Mouse (Mus musculus): ENCODE measurements around the gene Klra6. TPM values are rescaled to one million over a fixed set of nuclear protein-coding genes. Genes with fewer than 3 reads are reported as not detected.
"Not testable (repeated sequence)": the region's sequence is repeated elsewhere in the genome, so short reads cannot be mapped to it uniquely, and the experiment has no call there.

Klra6 gene
- total RNA-seq (2021) = not detected
- long read RNA-seq = 0 reads

GRCm38 (mm10) chr6:130026854-130027253, at the start of gene Klra6:
Gene Klra6, minus strand, starts transcription at chr6:130026954.
- DNase-seq (ENCODE audit: low spot score in 2 of 2) = no peak

GRCm38 (mm10) chr6:130067171-130067570, 40.4 kb upstream of the Klra6 start, which contains the start of gene Klra4:
Gene Klra4, minus strand, starts transcription at chr6:130067271.
- not testable (repeated sequence) for DNase-seq (ENCODE audit: low spot score in 2 of 2)

- DNase-seq (ENCODE audit: low spot score in 2 of 2) = no peak
Measured at GRCm38 (mm10) chr6:130065196-130065595, 38.4 kb upstream of the Klra6 start.

- not testable (repeated sequence) for DNase-seq (ENCODE audit: low spot score in 2 of 2)
Measured at GRCm38 (mm10) chr6:130035146-130035545, 8.4 kb upstream of the Klra6 start.

- not testable (repeated sequence) for DNase-seq (ENCODE audit: low spot score in 2 of 2)
Measured at GRCm38 (mm10) chr6:130031493-130032089, 4.8 kb upstream of the Klra6 start.

Other genes starting within 250 kb of the Klra6 start
- gene Gm156, start 242.7 kb downstream of the Klra6 start, total RNA-seq (2021) = not detected
- not detected for gene Gm17631, start 164.3 kb downstream of the Klra6 start, total RNA-seq (2021)
- not detected for gene Klra17, start 150.3 kb downstream of the Klra6 start, total RNA-seq (2021)
- not detected for gene Klra5, start 109.3 kb downstream of the Klra6 start, total RNA-seq (2021)
- gene Klra4, start 40.3 kb upstream of the Klra6 start, total RNA-seq (2021) = not detected
- gene Klra8, start 102.9 kb upstream of the Klra6 start, total RNA-seq (2021) = not detected
- not detected for gene Klra9, start 166.2 kb upstream of the Klra6 start, total RNA-seq (2021)
- gene Klra7, start 206.4 kb upstream of the Klra6 start, total RNA-seq (2021) = not detected